Mouse (Mus musculus) lung, embryonic 14.5 days (tissue): ENCODE results near the gene Pip5k1c. TPM values are rescaled to one million over a fixed set of nuclear protein-coding genes. Genes with fewer than 3 reads are reported as not detected.

Source experiments
- ATAC-seq: fragments of 200-750 bp; cut with Nextera tagmentation; 2 replicates; pipeline ENCODE4 v1.8.0; 2017; ENCODE audit warnings: mild to moderate bottlenecking, moderate TSS enrichment, moderate library complexity; ENCODE audit not compliant: insufficient read depth
- DNase-seq: peaks from one replicate; pipeline ENCODE4 v3.0.0-alpha.2; 2015
- H3K27ac ChIP-seq: fragments of 300-500 bp; sonication (generic); 2 replicates; pipeline ENCODE4 v1.5.1; 2014; ENCODE audit warnings: low read depth, mild to moderate bottlenecking, moderate library complexity
- H3K27me3 ChIP-seq: fragments of 300-500 bp; sonication (generic); 2 replicates; pipeline ENCODE4 v1.6.1; 2014; ENCODE audit warnings: low read length, control low read depth; ENCODE audit not compliant: insufficient read depth
- H3K36me3 ChIP-seq: fragments of 300-500 bp; sonication (generic); 2 replicates; pipeline ENCODE4 v1.6.1; 2014; ENCODE audit warnings: control low read depth; ENCODE audit not compliant: insufficient read depth
- H3K4me1 ChIP-seq: fragments of 300-500 bp; sonication (generic); 2 replicates; pipeline ENCODE4 v1.6.1; 2014; ENCODE audit warnings: antibody characterized with exemption, control low read depth; ENCODE audit not compliant: insufficient read depth
- H3K4me2 ChIP-seq: fragments of 300-500 bp; sonication (generic); 2 replicates; pipeline ENCODE4 v1.6.1; 2014; ENCODE audit warnings: mild to moderate bottlenecking
- H3K4me3 ChIP-seq: fragments of 300-500 bp; sonication (generic); 2 replicates; pipeline ENCODE4 v1.5.1; 2014; ENCODE audit warnings: low read depth, low read length
- H3K9ac ChIP-seq: fragments of 300-500 bp; sonication (generic); 2 replicates; pipeline ENCODE4 v1.6.1; 2014
- H3K9me3 ChIP-seq: fragments of 300-500 bp; sonication (generic); 2 replicates; pipeline ENCODE4 v1.6.1; 2016; ENCODE audit warnings: low read depth, low read length, control low read depth
- CTCF ChIP-seq: IDR thresholded peaks from 2 replicates; pipeline ENCODE4 v1.5.1; 2016; ENCODE audit warnings: antibody characterized with exemption, low read depth
- WGBS: fragments of 180-500 bp; shearing (Covaris S2); extraction: QIAGEN DNeasy Blood & Tissue Kit; methylation state at CpG from one replicate; pipeline ENCODE4 v1.1.7; 2014; 5-methylcytosine and 5-hydroxymethylcytosine counted together
- polyA plus RNA-seq: library from polyadenylated mRNA; unstranded; fragments of >200 nt; fragmentation: Nextera tagmentation; extraction: Ambion mirVana; gene quantifications from 2 replicates; pipeline ENCODE4 v1.2.1, GENCODE M21; 2014

The Pip5k1c gene
- polyA plus RNA-seq, 1 experiment from 2014 or later: 58.6 TPM

- H3K9me3 ChIP-seq: no peaks in the 10 kb centered on the region
- ATAC-seq (no peak), DNase-seq (no peak)
- 71% methylated on average over 9 of the region's 9 CpGs for WGBS
- no peaks in the 10 kb centered on the region for H3K4me1 ChIP-seq
- H3K27me3 ChIP-seq: no peaks in the 10 kb centered on the region
- TF ChIP-seq CTCF: no peak
- peaks cover 8% of the 10 kb centered on the region for H3K36me3 ChIP-seq
- no peak overlapping the region for H3K4me2 ChIP-seq
- H3K4me3 ChIP-seq: no peak overlapping the region
- no peak overlapping the region for H3K9ac ChIP-seq
- H3K27ac ChIP-seq: no peak overlapping the region
Measured at GRCm38 (mm10) chr10:81301321-81301720, 8.6 kb downstream of the Pip5k1c start.

GRCm38 (mm10) chr10:81302288-81302687 lies 9.5 kb downstream of the Pip5k1c start:
- WGBS: 61% methylated on average over 4 of the region's 4 CpGs
- Histone ChIP-seq H3K4me1 (no peaks in the 10 kb centered on the region), H3K36me3 (peaks cover 18% of the 10 kb centered on the region), H3K9me3 (no peaks in the 10 kb centered on the region), H3K27me3 (no peaks in the 10 kb centered on the region), H3K9ac (peak overlapping the region; percentile 29; the same call in 1 of the 2 replicates), H3K4me2 (no peak overlapping the region), H3K27ac (peak overlapping the region; percentile 65), H3K4me3 (no peak overlapping the region)
- DNase-seq (no peak), ATAC-seq (no peak)
- no peak for TF ChIP-seq CTCF

- ATAC-seq (no peak), DNase-seq (no peak)
- Histone ChIP-seq H3K27me3 (no peaks in the 10 kb centered on the region), H3K9ac (no peak overlapping the region), H3K4me2 (peak overlapping the region; percentile 3; the same call in 1 of the 2 replicates), H3K4me1 (no peaks in the 10 kb centered on the region), H3K4me3 (no peak overlapping the region), H3K36me3 (peaks cover 23% of the 10 kb centered on the region), H3K9me3 (no peaks in the 10 kb centered on the region), H3K27ac (no peak overlapping the region)
- WGBS: 47% methylated on average over 14 of the region's 14 CpGs
- no peak for TF ChIP-seq CTCF
Measured at GRCm38 (mm10) chr10:81302781-81303218, 10.0 kb downstream of the Pip5k1c start.

- DNase-seq (no peak), ATAC-seq (no peak)
- no peak for TF ChIP-seq CTCF
- 58% methylated on average over 10 of the region's 10 CpGs for WGBS
- Histone ChIP-seq H3K4me1 (no peaks in the 10 kb centered on the region), H3K27ac (no peak overlapping the region), H3K9me3 (no peaks in the 10 kb centered on the region), H3K9ac (no peak overlapping the region), H3K4me2 (peak overlapping the region; percentile 3; the same call in 1 of the 2 replicates), H3K27me3 (no peaks in the 10 kb centered on the region), H3K4me3 (no peak overlapping the region), H3K36me3 (peaks cover 28% of the 10 kb centered on the region)
Measured at GRCm38 (mm10) chr10:81303258-81303657, 10.5 kb downstream of the Pip5k1c start.

- ATAC-seq: no peak
Measured at GRCm38 (mm10) chr10:81303761-81304160, 11.0 kb downstream of the Pip5k1c start.

GRCm38 (mm10) chr10:81304597-81305238 lies 12.0 kb downstream of the Pip5k1c start:
- 15% methylated on average over 8 of the region's 9 CpGs for WGBS
- H3K4me3 ChIP-seq: no peak overlapping the region
- H3K9me3 ChIP-seq: no peaks in the 10 kb centered on the region
- H3K4me2 ChIP-seq: no peak overlapping the region
- DNase-seq (peak; percentile 66), ATAC-seq (peak; percentile 42; the same call in 1 of the 2 replicates)
- peaks cover 42% of the 10 kb centered on the region for H3K36me3 ChIP-seq
- TF ChIP-seq CTCF: peak; percentile 87
- H3K27ac ChIP-seq: no peak overlapping the region
- no peak overlapping the region; the same call in 1 of the 2 replicates for H3K9ac ChIP-seq
- H3K4me1 ChIP-seq: no peaks in the 10 kb centered on the region
- no peaks in the 10 kb centered on the region for H3K27me3 ChIP-seq

More at GRCm38 (mm10) chr10:81303761-81304160, 11.0 kb downstream of the Pip5k1c start:
- Histone ChIP-seq H3K36me3 (peaks cover 33% of the 10 kb centered on the region), H3K27me3 (no peaks in the 10 kb centered on the region), H3K4me2 (no peak overlapping the region), H3K9me3 (no peaks in the 10 kb centered on the region), H3K9ac (no peak overlapping the region), H3K27ac (no peak overlapping the region), H3K4me3 (no peak overlapping the region), H3K4me1 (no peaks in the 10 kb centered on the region)
- 61% methylated on average over 7 of the region's 7 CpGs for WGBS
- TF ChIP-seq CTCF: no peak
- DNase-seq: no peak

GRCm38 (mm10) chr10:81305663-81306062 lies 12.9 kb downstream of the Pip5k1c start:
- DNase-seq (no peak), ATAC-seq (no peak)
- H3K4me2 ChIP-seq: no peak overlapping the region
- no peak overlapping the region for H3K4me3 ChIP-seq
- TF ChIP-seq CTCF: no peak
- H3K9ac ChIP-seq: no peak overlapping the region
- H3K9me3 ChIP-seq: no peaks in the 10 kb centered on the region
- WGBS: 91% methylated on average over 14 of the region's 14 CpGs
- peaks cover 52% of the 10 kb centered on the region for H3K36me3 ChIP-seq
- H3K4me1 ChIP-seq: no peaks in the 10 kb centered on the region
- no peaks in the 10 kb centered on the region for H3K27me3 ChIP-seq
- H3K27ac ChIP-seq: no peak overlapping the region
